In the genomic region with DNA sequence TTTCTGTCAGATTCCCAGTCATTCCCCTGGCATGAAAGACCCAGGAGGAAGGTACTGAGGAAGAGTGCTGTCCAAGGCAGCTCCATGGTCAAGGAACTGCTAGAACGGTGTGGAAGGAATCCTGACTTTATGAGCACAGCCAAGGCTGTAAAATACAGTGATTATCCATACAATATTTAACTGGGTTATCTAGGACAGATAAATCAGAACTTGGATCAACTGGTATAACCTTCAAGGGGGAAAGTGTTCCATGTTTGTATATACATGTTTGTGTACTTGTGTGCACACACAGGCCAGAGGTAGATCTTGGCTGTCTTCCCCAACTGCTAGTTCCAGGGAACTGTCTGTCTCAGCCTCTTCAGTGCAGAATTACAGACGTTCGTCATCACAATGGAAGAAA, we compare ENCODE assay signal across 20 mouse cellular contexts. TPM values are rescaled to one million over a fixed set of nuclear protein-coding genes. Genes with fewer than 3 reads are reported as not detected.
A peak's percentile ranks its signal among the peaks of the same experiment; 100 is the strongest.
DNase-seq lines count a peak whose midpoint lies in the region; ATAC-seq lines count a peak whose summit lies in the region.
"Had no signal": no experiment of that assay in that cellular context is flagged by ENCODE, and none has a peak within 500 bp of the region (broad histone marks: within the 10 kb centered on the region; RNA-seq: fewer than 3 reads in every experiment).

A gene (minus strand): TSS at position 101 of the 400 bp plus-strand sequence.

- no peaks in the 10 kb centered on the region for H3K9me3 ChIP-seq in liver, embryonic 12.5 days (replicated peaks)
- H3K9me3 ChIP-seq: embryonic facial prominence, embryonic 10.5 days; forebrain, embryonic 13.5 days; heart, embryonic 15.5 days had no signal

- H3K27me3 ChIP-seq in liver, embryonic 12.5 days (replicated peaks): no peaks in the 10 kb centered on the region
- H3K27me3 ChIP-seq: forebrain, embryonic 13.5 days; heart, embryonic 15.5 days had no signal

- H3K4me3 ChIP-seq in liver, embryonic 12.5 days: no peak within 1 kb of the TSS
- H3K4me3 ChIP-seq: embryonic facial prominence, embryonic 10.5 days; forebrain, embryonic 13.5 days; heart, adult 2 months; heart, embryonic 15.5 days had no signal

- peaks cover 22% of the 10 kb centered on the region for H3K4me1 ChIP-seq in liver, embryonic 12.5 days
- H3K4me1 ChIP-seq: embryonic facial prominence, embryonic 10.5 days; forebrain, embryonic 13.5 days had no signal

- WGBS in liver, embryonic 12.5 days (ENCODE audit: insufficient replicate concordance): 85% methylated on average over 3 of the region's 3 CpGs
- 57% methylated on average over 3 of the region's 3 CpGs for WGBS in large intestine, adult 2 months

- 0 out of 2 replicates have a peak within 1 kb of the TSS, but pooled peaks have one; percentile 6 for H3K27ac ChIP-seq in liver, embryonic 12.5 days
- H3K27ac ChIP-seq: embryonic facial prominence, embryonic 10.5 days; forebrain, embryonic 13.5 days; heart, adult 2 months; heart, embryonic 15.5 days had no signal

- no peak for ATAC-seq in liver, embryonic 12.5 days
- ATAC-seq: forebrain, embryonic 13.5 days; forebrain, postnatal 0 days had no signal

- H3K9ac ChIP-seq in liver, embryonic 12.5 days: no peak within 1 kb of the TSS
- H3K9ac ChIP-seq: forebrain, embryonic 13.5 days; forebrain, postnatal 0 days; heart, embryonic 15.5 days had no signal

- peaks cover 85% of the 10 kb centered on the region for H3K36me3 ChIP-seq in liver, embryonic 12.5 days

- DNase-seq in liver: no peak
- DNase-seq in large intestine, adult 2 months (ENCODE audit: low read depth, low spot score): no peak
- DNase-seq in layer of hippocampus, postnatal 36 days: no peak
- no peak for DNase-seq in spleen, postnatal 4 days (ENCODE audit: low spot score in 2 of 2)
- no peak for DNase-seq in urinary bladder, adult 2 months (ENCODE audit: low spot score)
- DNase-seq: adrenal gland, adult 2 months; adrenal gland, postnatal 25 days; cerebellum, adult 18-20 months; cerebellum, adult 9-11 months; cerebellum, postnatal 36 days; forebrain, postnatal 0 days; gastrocnemius, postnatal 14 days; heart, adult 2 months; heart, postnatal 14 days had no signal

- no peak within 1 kb of the TSS for H3K4me2 ChIP-seq in liver, embryonic 12.5 days
- H3K4me2 ChIP-seq: forebrain, embryonic 13.5 days; heart, embryonic 11.5 days; heart, embryonic 15.5 days had no signal

RNA-seq across cellular contexts. Expression of the gene that starts here (rescaled TPM):
- polyA plus RNA-seq in liver, embryonic 12.5 days (2016; fragmentation: Nextera tagmentation; extraction: Ambion mirVana): 0.05 TPM in 1 of 2 replicates, not detected in the other
- polyA plus RNA-seq in large intestine, adult 2 months (2012; rRNA removed): 12.1 and 201 TPM in 2 replicates
- 10 to 100 TPM; 58.3 to 71.0 TPM for total RNA-seq in layer of hippocampus, postnatal 36 days (2021)
- 0.41 and 0.50 TPM in 2 replicates for polyA plus RNA-seq in urinary bladder, adult 2 months (2012; rRNA removed)
- total RNA-seq: gastrocnemius, adult 18-20 months; gastrocnemius, postnatal 14 days; heart, adult 2 months had no signal
- polyA plus RNA-seq: heart, embryonic 11.5 days had no signal
